Mouse (Mus musculus) macrophage (primary cell): ENCODE measurements around the gene Trcg1. TPM values are rescaled to one million over a fixed set of nuclear protein-coding genes. Genes with fewer than 3 reads are reported as not detected.

Source experiments
- H3K27ac ChIP-seq: fragments of 350-480 bp; formaldehyde crosslinking; 2 replicates; pipeline ENCODE4 v1.9.0; 2021
- H3K36me3 ChIP-seq: fragments of 350-480 bp; formaldehyde crosslinking; 2 replicates; pipeline ENCODE4 v1.9.0; 2021; ENCODE audit errors: inconsistent target
- H3K4me3 ChIP-seq: fragments of 350-480 bp; formaldehyde crosslinking; 2 replicates; pipeline ENCODE4 v1.9.0; 2021; ENCODE audit errors: inconsistent target
- H3K79me2 ChIP-seq: fragments of 350-480 bp; formaldehyde crosslinking; 2 replicates; pipeline ENCODE4 v1.9.0; 2021; ENCODE audit errors: inconsistent target
- WGBS: methylation state at CpG from one replicate; pipeline ENCODE4 v1.1.7; 2026; ENCODE audit warnings: inconsistent platforms; ENCODE audit not compliant: missing documents; 5-methylcytosine and 5-hydroxymethylcytosine counted together
- polyA plus RNA-seq: library from polyadenylated mRNA; stranded (reverse); fragments of 250-400 nt; gene quantifications from 3 replicates; pipeline ENCODE4 v1.2.4, GENCODE M21; 2018; ENCODE audit warnings: inconsistent platforms

The Trcg1 gene
- polyA plus RNA-seq, 1 experiment from 2014 or later, result not detected

DNA sequence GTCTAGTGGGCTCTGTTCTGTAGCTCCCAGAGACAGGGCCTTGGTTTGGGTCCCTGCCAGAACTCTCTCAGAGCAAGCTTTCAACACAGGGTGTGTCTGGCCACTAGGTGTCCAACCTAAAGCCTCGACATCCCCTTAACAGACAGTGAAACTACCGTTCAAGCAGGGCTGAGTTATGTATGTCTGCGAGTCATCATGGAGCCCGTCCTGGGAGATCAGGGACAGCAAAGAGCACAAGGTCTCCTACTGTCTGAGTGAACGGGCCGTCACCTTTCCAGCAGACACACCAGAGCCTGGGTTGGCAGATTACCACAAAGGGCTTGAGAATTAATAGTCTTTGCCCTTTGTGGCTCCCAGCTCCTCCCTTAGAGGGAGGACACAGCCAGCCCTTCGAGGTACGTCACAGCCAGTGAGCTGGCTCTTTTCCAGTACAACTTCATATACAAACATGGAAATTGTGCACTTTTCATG, 10.9 kb downstream of the Trcg1 start:
- no peak overlapping the region for H3K4me3 ChIP-seq
- peaks cover 1% of the 10 kb centered on the region; the same call in 1 of the 2 replicates for H3K79me2 ChIP-seq
- 0 out of 2 replicates have a peak, but pooled peaks cover 2% of the 10 kb centered on the region for H3K36me3 ChIP-seq
- no peak overlapping the region for H3K27ac ChIP-seq
- 59% methylated on average over 8 of the region's 8 CpGs for whole genome bisulfite sequencing

DNA sequence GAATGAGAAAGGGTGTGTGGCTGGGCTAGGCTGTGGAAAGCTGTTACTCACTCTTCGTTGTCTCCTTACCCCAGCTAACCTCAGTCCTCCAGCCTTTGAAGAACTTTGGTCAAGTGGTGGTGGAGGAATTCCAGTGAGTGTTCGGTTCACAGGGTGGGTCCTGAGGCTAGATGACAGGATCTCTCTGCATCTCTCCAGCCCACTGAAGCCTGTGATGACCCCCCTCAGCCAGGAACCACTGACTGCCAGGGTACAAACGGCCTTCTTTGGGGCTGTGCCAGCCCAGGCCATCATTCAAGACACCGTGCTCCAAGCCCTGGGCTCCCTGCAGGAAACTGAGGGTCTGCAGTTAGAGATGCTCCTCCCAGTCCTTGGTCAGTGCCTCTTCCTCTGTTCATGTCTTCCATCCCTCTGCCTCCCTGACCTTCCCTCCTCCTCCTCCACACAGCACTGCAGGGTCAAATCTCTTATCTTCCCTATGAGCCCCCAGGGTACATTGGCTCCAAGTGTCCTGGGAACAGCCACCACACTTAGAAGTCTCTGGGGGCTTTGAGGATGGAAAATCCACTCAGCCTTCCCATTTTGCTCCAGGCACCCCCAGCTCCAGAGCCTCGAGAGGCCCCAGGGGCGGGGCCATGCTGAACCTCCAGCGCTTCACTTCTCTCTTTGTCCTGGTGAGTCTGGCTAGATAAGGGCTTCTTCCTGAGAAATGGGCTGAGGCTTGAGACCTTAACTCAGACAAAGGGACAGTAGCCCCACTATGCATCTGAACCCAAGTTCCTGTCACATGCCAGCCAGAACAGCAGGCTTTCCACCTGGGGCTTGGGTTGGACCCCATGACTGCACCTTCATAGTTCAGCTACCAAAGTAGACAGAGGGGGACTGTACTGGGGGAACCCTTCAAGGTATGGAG, 11.9 kb downstream of the Trcg1 start:
- H3K79me2 ChIP-seq, result peaks cover 12% of the 10 kb centered on the region
- H3K36me3 ChIP-seq, result peaks cover 13% of the 10 kb centered on the region; the same call in 1 of the 2 replicates
- no peak overlapping the region for H3K27ac ChIP-seq
- H3K4me3 ChIP-seq, result no peak overlapping the region
- 74% methylated on average over 7 of the region's 7 CpGs for WGBS

DNA sequence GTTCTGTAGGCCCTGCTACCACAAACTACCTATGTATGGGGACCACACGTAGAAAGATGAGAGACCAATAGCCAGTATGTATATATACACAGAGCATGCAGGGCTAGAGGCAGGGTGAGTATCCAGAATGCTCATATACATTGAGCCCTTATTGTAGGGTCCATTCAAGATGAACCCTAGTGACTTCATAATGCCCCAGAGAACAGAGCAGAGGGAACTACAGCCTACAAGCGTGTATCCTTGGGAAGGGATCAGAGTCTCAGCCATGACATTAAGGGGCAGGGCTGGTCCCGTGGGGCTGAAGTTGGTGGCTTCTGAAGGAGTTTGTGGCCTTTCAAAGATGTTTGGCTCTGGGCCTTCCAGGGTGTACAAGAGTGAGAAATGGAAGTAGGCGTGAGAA, 13.7 kb downstream of the Trcg1 start:
- H3K27ac ChIP-seq, result no peak overlapping the region
- 96% methylated on average over 4 of the region's 4 CpGs for WGBS
- H3K79me2 ChIP-seq, result peaks cover 29% of the 10 kb centered on the region
- H3K4me3 ChIP-seq, result no peak overlapping the region
- H3K36me3 ChIP-seq, result peaks cover 29% of the 10 kb centered on the region; the same call in 1 of the 2 replicates

DNA sequence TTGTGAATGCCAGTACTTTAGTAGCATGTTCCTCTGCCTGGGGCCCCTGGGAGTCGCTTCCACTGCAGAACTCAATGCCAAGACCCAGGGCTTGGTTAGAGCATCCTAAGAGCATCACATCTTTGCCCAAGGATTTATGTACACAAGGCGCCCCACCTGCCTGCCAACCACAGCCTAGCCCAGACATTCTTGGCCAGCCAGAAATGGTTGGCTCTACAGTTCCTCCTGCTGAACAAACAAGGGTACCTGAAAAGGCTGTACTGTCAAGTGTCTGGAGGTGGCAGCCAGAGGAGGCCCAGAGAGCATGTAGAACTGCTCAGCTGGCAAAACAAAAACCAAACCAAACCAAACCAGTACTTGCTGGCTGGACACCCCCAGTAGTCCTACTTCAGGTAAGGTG, 14.8 kb downstream of the Trcg1 start:
- no peak overlapping the region for H3K4me3 ChIP-seq
- peaks cover 39% of the 10 kb centered on the region for H3K36me3 ChIP-seq
- H3K27ac ChIP-seq, result no peak overlapping the region
- 100% methylated on average over 2 of the region's 2 CpGs for WGBS
- peaks cover 40% of the 10 kb centered on the region for H3K79me2 ChIP-seq

DNA sequence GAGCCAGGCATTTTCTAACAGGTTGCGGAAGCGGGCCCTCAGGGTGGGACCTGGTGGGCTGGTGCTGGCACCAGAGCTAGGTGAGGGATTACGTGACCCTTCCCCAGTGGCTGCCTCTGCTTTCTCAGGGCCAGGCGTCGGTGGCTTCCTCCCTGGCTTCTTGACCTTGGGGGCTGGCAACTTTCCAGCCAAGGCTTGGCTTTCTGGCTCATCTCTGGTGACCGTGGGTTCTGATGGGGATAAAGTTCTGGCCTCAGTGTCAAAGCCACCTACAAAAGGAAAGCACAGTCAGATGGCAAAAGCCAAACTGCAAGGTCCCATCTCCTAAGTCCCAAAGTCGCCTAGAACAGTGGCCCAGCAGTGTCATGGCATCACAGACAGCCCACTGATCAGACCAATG, 17.7 kb downstream of the Trcg1 start:
- H3K36me3 ChIP-seq, result peaks cover 65% of the 10 kb centered on the region
- H3K27ac ChIP-seq, result no peak overlapping the region
- H3K4me3 ChIP-seq, result no peak overlapping the region
- WGBS, result 82% methylated on average over 7 of the region's 7 CpGs
- H3K79me2 ChIP-seq, result peaks cover 69% of the 10 kb centered on the region

DNA sequence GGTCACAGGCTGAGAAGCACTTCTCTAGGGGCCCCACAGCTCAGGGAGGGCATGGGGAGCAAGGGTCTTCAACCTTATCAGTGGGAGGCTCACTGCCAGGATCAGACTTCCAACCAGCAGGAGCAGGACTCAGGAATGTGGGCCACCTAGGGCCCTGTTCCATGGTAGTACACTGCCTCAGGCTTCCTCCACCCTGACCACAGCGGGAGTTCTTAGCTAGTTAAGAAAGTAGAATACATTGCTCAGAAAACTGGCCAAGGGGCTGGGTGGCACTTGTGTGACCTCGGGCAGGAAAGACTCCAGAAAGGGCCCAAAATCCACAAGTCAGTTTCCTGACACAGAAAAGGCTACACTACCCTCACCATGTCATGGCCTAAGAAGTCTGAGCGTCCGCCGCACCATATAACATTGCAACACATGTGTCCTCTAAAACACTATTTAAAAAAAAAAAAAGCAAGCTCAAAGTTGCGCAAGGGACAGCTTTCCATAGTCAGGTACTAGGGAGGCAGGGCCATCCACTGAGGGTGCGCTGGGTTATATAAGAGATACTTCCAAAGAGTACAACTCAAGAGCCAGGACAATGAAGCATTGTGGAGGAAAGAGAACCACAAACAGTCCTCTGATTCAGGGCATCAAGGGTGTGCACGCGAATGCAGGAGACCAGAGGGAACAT, 18.6 kb downstream of the Trcg1 start:
- no peak overlapping the region for H3K4me3 ChIP-seq

DNA sequence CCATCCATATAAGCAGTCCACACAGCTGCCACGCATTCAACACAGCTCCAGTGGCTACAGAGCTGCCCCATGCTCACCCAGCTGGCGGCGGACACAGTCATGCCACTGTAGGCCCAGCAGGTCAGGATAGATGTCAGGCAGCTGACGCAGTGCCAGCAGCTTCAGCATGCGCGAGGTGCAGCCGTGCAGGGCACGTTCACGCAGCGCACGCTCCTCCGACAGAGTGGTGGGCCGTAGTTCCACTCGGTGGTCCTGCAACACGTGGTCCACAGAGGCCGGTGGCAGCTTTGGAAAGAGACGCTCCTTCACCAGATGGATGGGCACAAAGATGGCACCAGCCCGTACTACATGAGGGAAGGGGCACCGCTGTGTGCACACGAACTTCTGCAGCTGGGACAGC, 20.0 kb downstream of the Trcg1 start:
- 94% methylated on average over 20 of the region's 20 CpGs for WGBS
- H3K36me3 ChIP-seq, result peaks cover 65% of the 10 kb centered on the region
- H3K4me3 ChIP-seq, result no peak overlapping the region
- H3K27ac ChIP-seq, result no peak overlapping the region
- peaks cover 92% of the 10 kb centered on the region for H3K79me2 ChIP-seq

More for the DNA sequence above, 18.6 kb downstream of the Trcg1 start:
- WGBS, result 70% methylated on average over 7 of the region's 9 CpGs
- no peak overlapping the region for H3K27ac ChIP-seq
- peaks cover 78% of the 10 kb centered on the region for H3K79me2 ChIP-seq
- peaks cover 65% of the 10 kb centered on the region for H3K36me3 ChIP-seq

DNA sequence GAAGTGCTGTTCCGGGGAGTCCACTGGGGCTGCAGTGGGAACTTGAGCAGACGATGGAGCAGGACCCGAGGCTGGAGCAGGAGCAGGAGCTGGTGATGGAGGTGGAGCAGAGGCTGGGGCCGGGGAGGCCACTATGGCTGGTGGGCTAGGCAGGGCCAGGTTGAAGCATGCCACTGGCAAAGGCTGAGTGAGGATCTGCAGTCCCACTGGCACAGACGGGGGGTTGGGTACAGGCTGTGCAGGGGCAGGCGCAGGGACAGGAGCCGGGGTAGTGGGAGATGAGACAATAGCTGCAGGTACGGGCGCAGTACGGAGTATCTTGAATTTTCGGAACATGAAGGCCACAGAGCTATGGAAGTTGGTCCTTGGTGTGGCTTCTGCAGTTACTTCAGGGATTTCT, 20.5 kb downstream of the Trcg1 start:
- peaks cover 65% of the 10 kb centered on the region for H3K36me3 ChIP-seq
- H3K79me2 ChIP-seq, result peaks cover 97% of the 10 kb centered on the region
- WGBS, result 98% methylated on average over 11 of the region's 11 CpGs
- no peak overlapping the region for H3K27ac ChIP-seq
- no peak overlapping the region for H3K4me3 ChIP-seq

DNA sequence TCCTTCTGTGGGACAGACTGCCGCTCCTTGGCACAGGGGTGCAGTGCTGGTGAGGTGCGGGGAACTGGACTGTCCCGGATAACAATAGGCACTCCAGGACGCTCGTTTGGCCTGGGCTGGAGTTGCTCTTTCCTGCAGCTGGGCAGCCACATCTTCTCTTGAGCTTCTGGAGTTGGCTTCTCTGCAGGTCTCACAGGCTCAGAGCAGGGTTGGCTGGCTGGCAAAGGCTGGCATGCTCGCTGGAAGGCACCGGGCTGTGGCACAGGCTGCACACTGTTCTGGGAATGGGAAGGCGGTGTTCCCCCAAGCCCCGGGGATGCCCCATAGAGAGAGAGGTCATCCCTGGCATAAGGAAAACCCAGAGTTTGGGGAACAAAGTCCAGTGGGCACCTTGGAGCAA, 21.3 kb downstream of the Trcg1 start:
- Histone ChIP-seq H3K27ac (no peak overlapping the region), H3K36me3 (peaks cover 59% of the 10 kb centered on the region), H3K79me2 (peaks cover 93% of the 10 kb centered on the region), H3K4me3 (no peak overlapping the region)
- 98% methylated on average over 6 of the region's 9 CpGs for WGBS

DNA sequence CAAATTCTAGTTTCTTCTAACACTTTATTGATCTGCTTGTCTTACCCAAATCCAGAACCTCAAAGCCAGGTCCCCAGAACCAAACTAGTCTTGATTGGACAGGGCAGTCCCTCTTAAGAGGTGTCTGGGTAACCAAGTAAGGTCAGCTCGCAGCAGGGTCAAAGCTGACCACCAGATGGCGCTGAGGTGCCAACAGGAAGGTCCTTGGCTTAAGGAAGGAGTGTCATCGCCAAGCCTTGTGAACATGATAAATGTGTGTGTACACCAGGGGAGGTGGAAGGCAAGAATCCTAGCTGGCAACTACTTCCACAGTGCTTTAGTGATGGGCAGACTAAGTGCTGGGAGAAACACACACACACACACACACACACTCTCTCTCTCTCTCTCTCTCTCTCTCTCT, 23.4 kb downstream of the Trcg1 start:
- peak overlapping the region; percentile 85; the same call in 1 of the 2 replicates for H3K27ac ChIP-seq
- no peak overlapping the region for H3K4me3 ChIP-seq
- peaks cover 72% of the 10 kb centered on the region for H3K79me2 ChIP-seq
- H3K36me3 ChIP-seq, result peaks cover 38% of the 10 kb centered on the region
- 0% methylated on average over 3 of the region's 3 CpGs for WGBS

DNA sequence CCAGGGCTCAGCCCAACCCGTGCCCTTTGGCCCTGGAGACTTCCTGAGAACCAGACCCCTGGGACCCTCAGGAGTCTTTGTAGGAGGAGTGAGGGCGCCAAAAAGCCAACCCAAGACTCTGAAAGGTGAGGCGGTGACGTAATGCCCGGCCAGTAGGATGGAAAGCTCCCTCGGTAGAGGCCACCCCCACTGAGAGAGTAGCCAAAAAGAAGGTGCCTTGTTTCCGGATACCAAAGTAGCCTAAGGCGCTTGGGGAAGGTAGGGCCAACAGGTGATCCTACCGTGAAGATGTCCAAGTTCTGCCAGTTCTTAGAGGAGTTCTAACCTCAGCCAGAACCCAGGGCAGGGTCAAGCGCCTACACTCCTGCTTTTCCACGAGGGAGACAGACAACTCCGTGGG, 24.6 kb downstream of the Trcg1 start:
- H3K4me3 ChIP-seq, result peak overlapping the region; percentile 75
- WGBS, result 11% methylated on average over 12 of the region's 12 CpGs
- H3K27ac ChIP-seq, result peak overlapping the region; percentile 85
- H3K79me2 ChIP-seq, result peaks cover 60% of the 10 kb centered on the region
- peaks cover 29% of the 10 kb centered on the region for H3K36me3 ChIP-seq

DNA sequence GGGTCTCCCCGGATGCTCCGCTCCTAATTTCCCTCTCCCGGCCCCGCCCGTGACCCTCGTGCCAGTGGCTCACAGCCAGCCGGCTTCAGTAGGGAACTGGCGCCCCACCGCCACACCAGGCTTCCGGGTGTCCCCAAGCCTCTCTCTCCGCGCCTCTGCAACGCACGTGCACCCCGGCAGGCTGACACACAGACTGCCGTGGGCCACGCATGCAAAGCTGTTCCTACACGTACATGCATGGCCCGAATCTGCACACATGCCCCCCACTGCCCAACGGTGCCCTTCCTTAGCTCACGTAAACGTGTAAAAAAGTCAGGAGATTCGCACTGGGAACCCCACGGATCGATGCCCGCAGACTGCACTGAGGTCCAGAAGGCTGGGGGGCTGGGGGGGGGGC, 25.2 kb downstream of the Trcg1 start:
- Histone ChIP-seq H3K79me2 (peaks cover 55% of the 10 kb centered on the region), H3K4me3 (peak overlapping the region; percentile 75), H3K27ac (peak overlapping the region; percentile 85), H3K36me3 (peaks cover 25% of the 10 kb centered on the region)
- WGBS, result 0% methylated on average over 26 of the region's 26 CpGs

DNA sequence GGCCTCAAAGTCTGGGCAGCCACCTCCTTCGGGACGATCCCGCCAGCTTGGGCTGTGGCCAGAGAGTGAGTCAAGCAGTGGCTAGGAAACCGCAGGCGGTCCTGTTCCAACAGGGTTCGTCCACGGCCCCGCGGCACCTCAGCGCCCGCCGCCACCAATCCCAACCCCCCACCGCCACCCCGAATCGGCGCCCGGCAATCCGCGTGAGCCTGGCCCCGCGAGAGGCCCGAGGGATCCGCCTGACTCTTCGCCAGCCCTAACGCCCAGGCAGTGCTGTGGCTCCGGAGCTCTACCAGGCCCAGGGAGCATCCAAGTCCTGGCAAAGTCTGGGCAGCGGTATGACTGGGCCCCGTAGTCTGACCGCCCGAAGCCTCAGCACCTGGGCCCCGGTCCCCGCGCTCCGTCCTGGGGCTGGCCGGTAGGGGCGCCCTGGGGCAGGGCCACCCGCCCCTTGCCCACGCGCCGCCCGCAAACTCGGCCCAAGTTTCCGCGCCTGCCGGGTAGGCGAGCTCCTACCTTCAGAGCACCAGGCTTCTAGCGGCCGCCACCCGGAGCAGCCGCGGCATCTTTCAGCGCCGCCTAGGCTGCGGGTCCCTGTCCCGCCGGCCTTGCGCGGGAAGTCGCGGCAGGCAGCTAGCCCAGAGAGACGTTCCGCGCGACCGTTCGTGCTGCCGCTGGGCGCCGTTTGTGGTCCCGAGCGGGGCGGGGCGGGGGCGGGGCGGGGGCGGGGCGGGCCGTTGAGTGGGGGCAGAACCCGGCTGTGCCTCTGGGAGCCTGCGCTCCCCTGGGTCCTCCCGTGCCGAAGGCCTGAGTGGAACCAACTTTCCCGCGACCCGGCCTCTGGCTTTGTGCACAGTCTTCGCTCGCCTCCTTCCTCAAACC, 25.8 kb downstream of the Trcg1 start, which contains the start of gene 1700017B05Rik:
Gene 1700017B05Rik, minus strand, starts transcription at position 700 of the 882 bp plus-strand sequence.
- Histone ChIP-seq H3K4me3 (peak within 1 kb of the TSS; percentile 75), H3K79me2 (peaks cover 48% of the 10 kb centered on the region), H3K27ac (peak within 1 kb of the TSS; percentile 85), H3K36me3 (peaks cover 18% of the 10 kb centered on the region)
- under 1% methylated on average over 57 of the region's 87 CpGs for WGBS
